Mouse (Mus musculus) megakaryocyte progenitor cell, adult 5-6 weeks (primary cell): ENCODE results near the gene Pitpnm2. TPM values are rescaled to one million over a fixed set of nuclear protein-coding genes. Genes with fewer than 3 reads are reported as not detected.

ENCODE experiments used
- ATAC-seq: replicated peaks from 2 replicates; pipeline ENCODE4 v1.8.0; 2016; ENCODE audit warnings: mild to moderate bottlenecking, moderate TSS enrichment, inconsistent platforms; ENCODE audit not compliant: poor library complexity
- total RNA-seq, 2 experiments: library from RNA; stranded (forward) in 1 of 2; stranded (reverse) in 1 of 2; fragments of 157-497, 149-512 nt in 1 of 2; fragments of 200-1000 nt in 1 of 2; gene quantifications; 2 replicates each; pipeline versions ENCODE4 v1.2.3 to v1.2.4; 2015 to 2017

The Pitpnm2 gene
- total RNA-seq, 2 experiments from 2014 or later = 2.5 to 7.5 TPM

DNA sequence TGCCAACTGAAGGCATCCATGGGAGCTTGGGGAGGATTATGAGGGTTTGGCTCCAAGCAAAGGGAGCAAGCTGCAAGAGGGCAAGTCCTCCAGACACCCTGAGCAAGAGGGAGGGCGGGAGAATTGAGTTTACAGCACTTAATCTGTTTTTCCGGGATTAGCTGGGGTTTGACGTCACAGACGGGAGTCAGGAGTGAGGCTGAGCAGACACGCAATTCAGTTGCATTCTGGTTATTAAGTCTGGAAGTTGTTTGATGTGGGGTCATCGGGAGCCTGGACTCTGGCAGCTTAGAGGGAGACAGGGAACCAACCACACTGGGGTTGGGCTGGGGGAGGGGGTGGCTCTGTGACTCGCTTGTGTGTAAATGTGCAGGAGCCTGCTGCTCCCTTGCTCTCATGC, 90.1 kb downstream of the Pitpnm2 start:
- ATAC-seq = no peak

DNA sequence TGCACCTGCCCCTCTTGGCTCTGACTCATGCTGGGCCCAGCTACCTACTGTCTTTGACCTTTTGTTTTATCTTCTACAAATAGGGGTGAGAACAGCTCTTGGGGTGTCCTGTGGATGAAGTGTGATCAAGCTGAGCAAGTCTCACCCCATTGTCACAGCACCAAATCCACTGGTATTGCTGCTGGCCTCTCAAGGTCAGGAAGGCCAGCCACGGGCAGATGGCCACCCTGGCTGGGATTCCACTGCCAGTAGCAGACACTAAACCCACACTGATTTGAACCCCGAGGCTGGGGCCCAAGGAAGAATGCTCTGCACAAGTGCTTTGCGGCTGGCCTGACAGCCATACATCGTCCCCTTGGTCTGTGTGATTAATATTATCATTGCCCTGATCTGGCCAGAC, 91.3 kb downstream of the Pitpnm2 start:
- no peak for ATAC-seq

DNA sequence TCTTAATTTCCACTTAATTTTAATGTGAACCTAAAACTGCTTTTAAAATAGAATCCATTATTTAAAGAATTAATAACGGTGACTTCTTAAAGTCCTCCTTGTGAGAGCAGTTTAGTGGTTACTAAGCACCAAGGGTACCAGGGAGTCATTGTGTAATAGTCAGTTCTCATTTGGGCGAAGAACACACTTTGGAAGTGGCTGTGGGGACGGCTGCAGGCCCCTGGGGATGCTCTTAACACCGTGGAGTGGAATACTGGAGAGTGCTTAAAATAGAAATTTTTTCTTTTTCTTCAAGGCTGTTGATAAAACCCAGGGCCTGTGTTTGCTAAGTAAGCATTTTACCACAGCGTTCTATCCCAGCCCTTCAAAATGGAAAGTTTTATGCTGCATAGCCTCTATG, 93.6 kb downstream of the Pitpnm2 start:
- ATAC-seq = no peak

DNA sequence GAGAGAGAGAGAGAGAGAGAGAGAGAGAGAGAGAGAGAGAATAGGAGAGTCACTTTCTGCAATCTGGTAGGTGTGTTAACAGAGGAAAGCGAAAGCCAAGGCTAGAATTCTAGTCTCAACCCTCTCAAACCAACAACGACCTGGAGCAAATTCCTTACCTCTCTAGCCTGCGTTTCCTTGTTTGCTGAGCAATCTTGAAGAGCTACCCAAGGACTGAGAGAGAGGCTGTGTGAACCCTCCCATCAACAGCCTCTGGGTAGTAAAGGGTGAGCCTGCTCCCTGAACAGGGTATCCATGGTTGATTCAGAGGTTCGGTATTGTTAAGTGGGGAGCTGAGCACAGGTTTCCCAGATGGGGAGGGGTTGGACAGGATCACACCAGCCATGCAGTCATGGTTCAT, 96.8 kb downstream of the Pitpnm2 start:
- no peak for ATAC-seq

DNA sequence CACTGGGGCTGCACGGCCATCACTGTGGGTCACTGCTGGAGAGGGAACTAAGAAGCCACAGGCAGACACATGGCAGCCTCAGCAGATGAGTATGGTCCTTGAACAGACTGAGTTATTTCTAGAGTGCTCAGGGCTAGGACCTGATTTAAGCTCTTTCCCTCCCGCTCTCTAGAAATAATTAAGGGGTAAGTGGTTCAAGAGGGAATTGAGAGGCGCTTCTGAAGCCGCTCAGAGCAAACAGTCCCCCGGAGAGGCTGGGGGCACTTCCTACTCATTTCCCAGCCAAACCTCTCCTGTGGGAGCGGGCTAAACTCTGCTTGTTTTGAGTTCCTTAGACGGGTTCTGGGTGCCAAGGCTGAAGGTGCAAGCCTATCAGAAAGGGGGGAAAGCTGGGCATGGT, 98.7 kb downstream of the Pitpnm2 start:
- no peak for ATAC-seq

DNA sequence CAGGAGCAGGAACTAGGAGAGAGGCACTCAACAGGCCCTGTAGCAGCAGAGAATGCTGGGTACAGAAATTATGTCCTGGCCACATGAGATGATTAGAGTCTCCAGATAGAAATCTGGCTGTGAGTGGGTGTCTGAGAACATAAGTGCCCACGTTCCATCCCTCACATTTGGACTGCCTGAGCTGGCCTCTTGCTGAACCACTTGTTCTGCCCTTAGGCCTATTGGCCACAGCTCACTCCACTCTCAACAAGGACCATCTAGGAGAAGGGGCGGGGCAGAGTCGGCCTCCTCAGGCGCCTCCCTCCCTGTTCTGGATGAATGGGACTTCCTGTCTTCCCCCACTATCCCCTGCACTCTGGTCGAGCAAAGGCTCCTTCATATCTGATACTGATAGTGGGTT, 100.5 kb downstream of the Pitpnm2 start:
- ATAC-seq = no peak

DNA sequence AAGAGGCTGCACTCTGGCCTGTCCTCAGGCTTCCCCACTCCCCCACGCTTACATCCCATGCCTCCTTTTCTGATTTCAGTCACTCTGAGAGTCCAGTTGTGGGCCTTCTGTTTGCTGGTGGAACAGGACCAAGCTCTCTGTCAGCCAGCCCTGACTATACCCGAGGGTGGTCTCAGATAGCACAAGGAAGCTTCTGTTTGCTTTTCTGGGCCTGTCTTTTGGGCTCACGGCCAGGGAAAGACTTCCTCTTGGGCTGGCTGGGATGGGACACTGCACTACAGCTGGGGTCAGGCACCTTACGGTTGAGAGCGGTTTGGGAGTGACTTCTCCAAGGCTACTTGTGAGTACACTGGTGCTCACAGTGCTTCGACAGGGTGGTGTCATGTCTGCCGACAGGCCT, 111.5 kb downstream of the Pitpnm2 start:
- no peak; the same call in 1 of the 2 replicates for ATAC-seq

DNA sequence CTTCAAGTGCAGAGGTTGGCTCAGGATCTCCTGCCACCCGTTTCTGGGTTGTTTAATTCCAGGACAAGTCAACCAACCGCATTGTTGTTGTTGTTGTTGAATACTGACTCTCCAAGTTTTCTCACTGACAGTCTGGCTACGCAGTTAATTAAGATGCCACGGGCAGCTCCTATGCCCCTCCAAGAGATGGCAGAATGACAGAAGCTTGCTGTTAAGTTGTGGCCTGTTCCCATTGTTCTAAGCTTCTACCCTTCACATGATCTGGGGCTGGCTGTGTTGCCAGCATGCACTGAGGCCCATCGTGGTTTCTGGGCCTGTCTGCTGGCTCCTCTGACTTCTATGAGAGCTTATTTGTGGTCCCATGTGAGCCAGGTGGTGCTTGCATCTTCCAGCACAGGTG, 115.3 kb downstream of the Pitpnm2 start:
- no peak for ATAC-seq

DNA sequence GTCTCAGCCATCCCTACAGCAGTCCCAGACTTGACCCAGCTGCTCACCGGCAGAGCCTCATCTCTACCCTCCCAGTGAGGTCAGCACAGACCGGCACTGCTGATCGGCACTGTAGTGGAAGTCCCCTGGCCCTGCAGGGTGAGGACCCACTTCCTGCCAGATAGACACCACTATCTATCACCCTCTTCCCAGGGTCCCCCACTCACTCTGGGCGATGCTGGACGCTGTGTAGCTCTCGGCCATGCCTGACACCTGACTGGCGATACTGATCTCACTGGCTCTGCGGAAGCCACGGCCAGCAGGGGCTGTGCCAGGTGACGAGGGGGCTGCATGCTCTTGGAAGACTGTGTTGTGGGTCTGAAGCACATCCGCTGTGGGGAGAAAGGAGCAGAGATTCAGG, 124.5 kb downstream of the Pitpnm2 start:
- no peak for ATAC-seq

DNA sequence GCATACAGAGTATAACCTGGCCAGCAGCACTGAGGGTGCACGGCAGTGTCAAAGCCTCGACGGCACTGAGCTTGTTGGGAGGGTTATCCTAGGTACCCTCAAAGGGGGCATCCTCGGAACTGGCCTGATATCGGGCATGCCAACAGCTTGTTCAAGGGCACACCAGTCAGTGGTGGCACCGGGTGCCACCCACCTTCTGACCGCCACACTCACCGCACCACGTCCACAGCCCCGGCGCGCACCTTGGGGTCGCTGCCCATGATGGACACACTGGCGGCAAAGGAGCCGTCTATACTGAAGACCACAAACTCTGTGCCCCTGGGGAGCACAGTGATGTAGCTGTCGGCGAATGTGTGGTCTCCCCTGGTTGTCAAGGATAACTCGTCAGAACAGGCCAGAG, 127.2 kb downstream of the Pitpnm2 start:
- no peak for ATAC-seq

DNA sequence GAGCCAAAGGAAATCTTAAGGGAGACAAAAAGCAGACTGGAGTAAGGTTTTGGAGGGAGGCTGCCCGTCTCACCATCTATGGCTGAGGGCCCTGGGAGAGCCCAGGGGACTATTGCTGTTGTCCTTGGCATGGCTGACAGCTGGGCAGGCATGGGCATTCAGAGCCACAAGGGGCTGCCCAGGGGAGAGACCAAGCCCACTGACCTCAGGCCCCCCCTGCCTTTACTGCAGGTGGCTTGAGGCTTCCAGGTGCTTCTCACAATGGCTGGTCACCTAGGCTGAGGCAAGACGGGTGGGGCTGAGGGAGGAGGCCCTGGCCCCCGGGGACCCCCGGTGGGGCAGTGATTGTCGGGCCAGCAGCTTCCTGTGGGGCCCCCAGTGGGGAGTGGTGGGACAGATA, 130.4 kb downstream of the Pitpnm2 start:
- ATAC-seq = no peak

DNA sequence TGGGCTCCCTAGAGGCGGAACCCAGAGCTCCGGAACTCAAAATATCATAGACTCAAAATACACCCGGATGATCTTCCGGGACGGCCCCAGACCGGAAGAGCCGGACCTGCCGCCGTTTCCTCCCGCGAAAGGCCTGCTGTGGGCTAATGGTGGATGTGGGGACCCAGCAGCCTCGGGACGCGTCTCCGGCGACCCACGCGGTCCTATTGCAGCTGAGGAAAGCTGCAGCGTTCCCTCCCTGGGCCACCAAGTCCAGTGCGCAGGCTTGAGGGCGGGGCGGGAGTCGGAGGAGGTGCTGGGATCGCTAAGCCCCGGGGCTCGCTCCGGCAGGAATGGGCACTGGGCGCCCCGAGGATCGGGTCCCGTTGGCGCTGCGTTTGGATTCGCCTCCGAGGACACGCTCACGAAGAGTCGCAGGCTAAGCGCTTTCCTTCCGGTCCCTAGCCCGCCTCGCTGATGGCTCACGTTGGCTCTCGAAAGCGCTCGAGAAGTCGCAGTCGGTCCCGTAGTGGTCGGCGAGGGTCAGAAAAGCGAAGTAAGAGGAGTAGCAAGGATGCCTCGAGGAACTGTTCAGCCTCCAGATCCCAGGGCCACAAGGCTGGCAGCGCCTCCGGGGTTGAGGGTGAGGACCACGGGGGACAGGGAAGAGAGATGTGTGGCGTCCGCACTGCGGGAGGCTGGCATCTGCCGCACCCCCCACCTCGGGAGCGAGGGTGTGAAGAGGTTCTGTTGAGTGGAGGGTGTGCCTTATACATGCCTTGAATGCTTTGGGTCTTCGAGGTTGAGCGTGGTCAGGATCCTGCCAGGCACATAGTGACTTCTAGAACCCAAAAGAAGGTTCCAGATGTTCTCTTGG, 133.3 kb downstream of the Pitpnm2 start, which contains the start of gene Arl6ip4:
Gene Arl6ip4 (plus strand): TSS at position 100 of the 856 bp plus-strand sequence.
- peak; percentile 38 for ATAC-seq

DNA sequence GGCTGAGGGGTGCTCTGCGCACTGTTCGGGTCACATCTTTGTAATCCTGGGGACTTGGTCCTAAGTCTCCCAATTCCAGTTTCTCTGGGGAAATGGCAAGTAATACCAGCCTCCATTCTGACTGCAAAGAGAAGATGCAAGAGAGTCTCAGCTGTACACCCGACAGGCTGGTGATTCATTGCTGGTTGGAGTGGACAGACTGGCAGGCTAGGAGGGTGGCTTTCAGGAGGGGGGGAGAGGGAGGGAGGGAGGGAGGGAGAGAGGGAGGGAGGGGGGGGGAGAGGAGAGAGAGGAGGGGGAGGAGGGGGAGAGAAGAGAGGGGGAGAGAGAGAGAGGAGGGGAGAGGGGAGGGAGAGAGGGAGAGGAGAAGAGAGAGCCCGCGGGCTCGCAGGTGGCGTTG, 134.0 kb downstream of the Pitpnm2 start:
- ATAC-seq = no peak

DNA sequence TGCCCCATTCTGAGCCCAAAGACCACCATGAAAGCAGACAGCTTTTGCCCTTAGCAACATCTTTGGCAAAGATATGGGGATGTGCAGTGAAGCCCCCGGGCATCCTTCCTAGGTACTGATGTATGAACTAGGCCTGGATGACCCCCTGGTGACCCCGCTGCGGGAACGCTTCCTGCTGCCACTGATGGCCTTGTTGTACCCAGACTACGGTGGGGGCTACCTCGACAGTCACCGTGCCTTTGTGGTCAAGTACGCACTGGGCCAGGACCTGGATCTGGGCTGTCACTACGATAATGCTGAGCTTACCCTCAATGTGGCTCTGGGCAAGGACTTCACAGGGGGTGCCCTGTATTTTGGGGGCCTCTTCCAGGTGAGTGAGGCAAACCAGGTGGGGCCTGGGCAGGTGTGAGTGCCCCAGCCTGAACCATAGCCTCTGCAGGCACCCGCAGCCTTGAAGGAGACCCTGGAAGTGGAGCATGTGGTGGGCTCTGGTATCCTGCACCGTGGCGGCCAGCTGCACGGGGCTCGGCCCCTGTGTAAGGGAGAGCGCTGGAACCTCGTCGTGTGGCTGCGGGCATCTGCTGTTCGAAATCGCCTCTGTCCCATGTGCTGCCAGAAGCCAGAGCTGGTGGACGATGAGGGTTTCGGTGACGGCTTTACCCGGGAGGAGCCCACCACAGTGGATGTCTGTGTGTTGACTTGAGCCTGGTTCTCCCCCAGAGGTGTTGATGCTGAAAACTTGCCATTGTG, 135.1 kb downstream of the Pitpnm2 start:
- no peak for ATAC-seq

DNA sequence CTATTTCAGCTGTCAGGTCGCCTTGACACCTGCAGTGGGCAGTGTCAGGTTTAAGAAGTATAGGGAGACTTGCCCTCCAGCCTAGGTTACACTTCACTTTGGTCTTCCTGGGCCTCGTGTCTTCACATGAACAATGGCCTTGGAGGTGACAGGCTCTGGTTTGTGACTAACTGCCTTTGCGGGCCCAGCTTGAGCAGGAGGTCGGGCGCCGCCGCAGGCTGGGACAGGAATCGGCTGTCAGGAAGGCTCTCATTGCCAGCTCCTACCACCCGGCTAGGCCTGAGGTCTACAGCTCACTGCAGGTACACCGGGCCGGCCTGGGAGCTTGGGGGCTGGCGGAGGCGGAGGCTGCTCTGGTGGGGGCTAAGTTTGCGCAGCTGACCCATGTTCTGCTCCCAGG, 136.5 kb downstream of the Pitpnm2 start:
- ATAC-seq = peak; percentile 29

DNA sequence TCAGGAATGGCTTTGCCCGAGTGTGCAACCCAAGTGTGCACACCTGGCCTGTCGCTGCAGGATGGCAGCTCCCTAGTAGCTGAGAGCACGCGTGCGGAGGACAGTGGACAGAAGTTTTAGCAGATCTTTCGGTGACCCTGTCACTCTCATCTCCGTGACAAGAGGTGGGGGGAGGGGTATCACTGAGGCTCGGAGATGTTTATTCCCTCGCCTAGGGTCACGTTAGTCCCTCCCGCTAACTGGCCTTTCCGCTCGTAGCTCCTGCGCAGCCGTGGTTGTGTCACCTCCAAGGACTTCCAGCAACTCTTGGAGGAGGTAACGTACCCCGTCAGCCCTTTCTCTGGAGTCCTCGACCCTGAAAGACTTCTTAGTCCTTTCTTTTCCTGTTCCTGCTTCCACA, 137.0 kb downstream of the Pitpnm2 start:
- ATAC-seq = peak; percentile 3; the same call in 1 of the 2 replicates

DNA sequence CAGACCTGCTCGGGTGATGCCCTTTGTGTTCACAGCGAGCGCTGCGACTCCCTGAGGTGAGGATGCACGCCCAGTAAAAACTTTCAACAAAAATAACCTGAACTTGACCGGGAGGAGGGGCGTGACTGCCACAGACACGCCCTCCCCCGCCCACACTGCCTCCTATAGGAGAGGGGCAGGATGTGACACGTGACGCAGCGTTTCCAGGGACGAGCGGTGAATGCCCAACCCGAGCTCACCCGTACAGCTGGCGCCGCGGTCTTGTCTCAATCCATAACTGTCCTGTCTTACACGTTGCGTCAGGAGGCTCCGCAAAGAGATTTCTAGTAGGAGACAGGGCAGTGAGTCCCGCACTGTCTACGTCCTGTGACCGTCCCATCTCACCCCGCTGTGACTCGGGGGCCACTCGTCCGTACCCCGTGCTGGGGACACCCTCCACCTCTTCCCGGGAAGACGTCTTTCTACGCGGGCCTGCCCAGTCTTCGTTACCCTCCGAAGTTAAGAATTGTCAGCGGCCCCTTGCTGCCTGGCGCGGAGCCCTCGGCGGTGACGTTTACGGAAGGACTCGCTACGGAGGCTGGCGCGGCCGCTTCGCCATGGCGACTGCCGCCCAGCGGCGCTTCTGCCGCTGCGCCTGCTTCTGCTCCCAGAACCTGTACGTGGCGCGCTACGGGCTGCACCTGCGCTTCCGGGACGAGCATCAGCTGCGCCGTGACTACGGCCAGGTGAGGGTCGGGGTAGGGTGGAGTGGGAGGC, 137.6 kb downstream of the Pitpnm2 start, which contains the start of gene Ogfod2:
Gene Ogfod2 (plus strand): TSS at position 556 of the 756 bp plus-strand sequence.
- ATAC-seq = peak; percentile 78

DNA sequence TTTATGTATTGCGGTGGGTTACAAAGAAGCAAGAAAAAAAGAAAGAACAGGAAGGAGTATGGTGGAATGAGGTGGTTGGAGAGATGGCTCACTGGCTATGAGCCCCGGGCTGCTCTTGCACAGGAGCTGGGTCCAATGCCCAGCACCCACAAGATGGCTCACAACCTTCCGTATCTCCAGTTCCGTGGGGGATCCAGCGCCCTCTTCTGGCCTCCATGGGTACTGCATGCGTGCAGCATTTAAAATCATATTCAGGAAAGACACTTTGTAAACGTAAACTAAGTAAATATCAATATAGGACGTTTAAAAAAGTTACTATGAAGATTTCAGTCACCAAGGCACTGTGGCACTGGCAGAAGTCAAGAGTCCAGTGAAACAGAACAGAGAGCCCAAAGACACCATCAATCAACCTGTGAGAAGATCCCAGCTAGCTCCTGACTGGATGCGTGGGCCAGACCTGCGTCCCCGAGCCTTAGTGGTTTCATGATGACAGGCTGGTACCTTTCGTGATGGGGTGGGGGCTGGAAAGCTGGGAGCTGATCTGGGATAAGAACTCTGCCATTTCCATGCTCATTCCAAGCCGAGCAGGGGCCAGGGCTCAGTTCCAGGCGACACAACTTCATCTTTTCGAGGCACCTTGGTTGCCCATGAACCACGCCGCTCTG, 138.4 kb downstream of the Pitpnm2 start:
- ATAC-seq = peak; percentile 38

DNA sequence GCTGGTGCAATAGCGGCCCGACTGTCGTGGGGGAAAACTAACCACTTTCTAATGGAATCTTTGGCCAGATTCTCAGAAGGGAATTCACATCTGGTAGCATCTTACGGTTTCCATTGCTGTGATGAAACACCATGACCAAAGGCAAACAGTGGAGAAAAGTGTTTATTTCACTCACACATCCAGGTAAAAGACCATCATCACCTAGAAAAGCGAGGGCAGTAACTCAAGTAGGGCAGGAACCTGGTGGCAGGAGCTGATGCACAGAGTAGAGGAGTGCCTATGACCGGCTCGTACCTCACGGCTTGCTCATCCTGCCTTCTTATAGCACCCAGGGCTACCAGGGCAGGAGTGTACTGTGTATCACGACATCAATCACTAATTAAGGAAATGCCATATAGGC, 146.0 kb downstream of the Pitpnm2 start:
- no peak for ATAC-seq

DNA sequence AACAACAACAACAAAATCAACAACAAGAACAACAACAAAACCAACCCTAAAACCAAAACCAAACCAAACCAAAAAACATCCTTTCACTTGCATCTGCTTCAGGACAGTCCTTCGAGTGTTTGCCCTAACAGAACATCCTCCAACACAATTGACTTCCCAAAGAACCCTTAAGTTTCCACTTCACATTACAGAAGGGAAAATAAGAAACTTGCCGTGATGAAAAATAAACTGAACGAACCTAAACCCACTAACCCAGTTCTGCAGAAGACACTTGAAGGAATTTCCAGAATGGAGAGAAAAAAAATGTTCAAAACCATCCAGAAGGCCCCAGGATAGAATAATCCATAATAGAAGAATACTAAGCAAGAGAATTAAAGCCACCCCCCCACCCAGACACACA, 146.5 kb downstream of the Pitpnm2 start:
- no peak for ATAC-seq

DNA sequence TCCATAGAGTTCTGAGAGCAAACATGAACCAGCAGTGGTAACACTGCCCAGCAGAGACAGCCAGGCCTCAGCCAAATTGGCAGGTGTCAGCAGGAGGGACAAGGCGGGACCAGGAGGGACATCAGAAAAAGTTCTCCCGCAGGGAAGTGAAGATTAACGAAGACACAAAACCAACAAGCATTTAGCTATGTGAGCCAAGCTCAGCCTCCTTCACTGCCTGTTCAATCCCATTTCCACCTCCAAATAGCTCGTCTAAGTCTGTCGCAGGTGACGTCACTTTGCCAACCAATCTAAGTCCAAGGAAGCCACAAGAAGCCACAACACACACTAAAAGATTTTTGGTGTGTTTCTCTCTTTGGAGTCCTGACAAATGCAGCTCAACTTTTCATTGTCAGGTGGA, 147.2 kb downstream of the Pitpnm2 start:
- no peak for ATAC-seq
